Mouse (Mus musculus): ENCODE data around the gene Megf11. TPM values are rescaled to one million over a fixed set of nuclear protein-coding genes. Genes with fewer than 3 reads are reported as not detected.

Megf11 gene
- polyA plus RNA-seq, 1 experiment = 0.09 TPM

- TF ChIP-seq CTCF (IDR thresholded peaks at IDR 0.05; ENCODE audit: borderline replicate concordance, insufficient read depth, low read length) (no peak), POLR2A (IDR thresholded peaks at IDR 0.05; ENCODE audit: low read depth, low read length) (no peak)
- no peaks in the 10 kb centered on the region for H3K4me1 ChIP-seq (ENCODE audit: control insufficient read depth, insufficient read depth, low read length)
- H3K4me3 ChIP-seq (ENCODE audit: insufficient read depth, low read length) = no peak overlapping the region
- no peak overlapping the region for H3K27ac ChIP-seq (ENCODE audit: insufficient read depth, low read length)
Observed at GRCm38 (mm10) chr9:64455910-64456309, 70.5 kb downstream of the Megf11 start.

GRCm38 (mm10) chr9:64457596-64457995 lies 72.2 kb downstream of the Megf11 start:
- Histone ChIP-seq H3K27ac (ENCODE audit: insufficient read depth, low read length) (no peak overlapping the region; the same call in 1 of the 2 replicates), H3K4me1 (ENCODE audit: control insufficient read depth, insufficient read depth, low read length) (no peaks in the 10 kb centered on the region), H3K4me3 (ENCODE audit: insufficient read depth, low read length) (no peak overlapping the region)
- no peak for TF ChIP-seq CTCF (IDR thresholded peaks at IDR 0.05; ENCODE audit: borderline replicate concordance, insufficient read depth, low read length)
- TF ChIP-seq POLR2A (IDR thresholded peaks at IDR 0.05; ENCODE audit: low read depth, low read length) = no peak

- no peak for TF ChIP-seq POLR2A (IDR thresholded peaks at IDR 0.05; ENCODE audit: low read depth, low read length)
- Histone ChIP-seq H3K27ac (ENCODE audit: insufficient read depth, low read length) (no peak overlapping the region), H3K4me1 (ENCODE audit: control insufficient read depth, insufficient read depth, low read length) (no peaks in the 10 kb centered on the region), H3K4me3 (ENCODE audit: insufficient read depth, low read length) (no peak overlapping the region)
Observed at GRCm38 (mm10) chr9:64461568-64462308, 76.3 kb downstream of the Megf11 start.

- Histone ChIP-seq H3K27ac (ENCODE audit: insufficient read depth, low read length) (no peak overlapping the region), H3K4me1 (ENCODE audit: control insufficient read depth, insufficient read depth, low read length) (no peaks in the 10 kb centered on the region), H3K4me3 (ENCODE audit: insufficient read depth, low read length) (no peak overlapping the region)
- TF ChIP-seq CTCF (IDR thresholded peaks at IDR 0.05; ENCODE audit: borderline replicate concordance, insufficient read depth, low read length) = no peak
- no peak for TF ChIP-seq POLR2A (IDR thresholded peaks at IDR 0.05; ENCODE audit: low read depth, low read length)
Observed at GRCm38 (mm10) chr9:64462870-64463269, 77.4 kb downstream of the Megf11 start.

- Histone ChIP-seq H3K4me1 (ENCODE audit: control insufficient read depth, insufficient read depth, low read length) (no peaks in the 10 kb centered on the region), H3K27ac (ENCODE audit: insufficient read depth, low read length) (no peak overlapping the region), H3K4me3 (ENCODE audit: insufficient read depth, low read length) (no peak overlapping the region)
- no peak for TF ChIP-seq CTCF (IDR thresholded peaks at IDR 0.05; ENCODE audit: borderline replicate concordance, insufficient read depth, low read length)
- TF ChIP-seq POLR2A (IDR thresholded peaks at IDR 0.05; ENCODE audit: low read depth, low read length) = no peak
Observed at GRCm38 (mm10) chr9:64466090-64466489, 80.7 kb downstream of the Megf11 start.

- H3K4me3 ChIP-seq (ENCODE audit: insufficient read depth, low read length) = no peak overlapping the region
- H3K4me1 ChIP-seq (ENCODE audit: control insufficient read depth, insufficient read depth, low read length) = no peaks in the 10 kb centered on the region
- TF ChIP-seq CTCF (IDR thresholded peaks at IDR 0.05; ENCODE audit: borderline replicate concordance, insufficient read depth, low read length) (no peak), POLR2A (IDR thresholded peaks at IDR 0.05; ENCODE audit: low read depth, low read length) (no peak)
- H3K27ac ChIP-seq (ENCODE audit: insufficient read depth, low read length) = no peak overlapping the region
Observed at GRCm38 (mm10) chr9:64466564-64466963, 81.1 kb downstream of the Megf11 start.

- no peak overlapping the region for H3K4me3 ChIP-seq (ENCODE audit: insufficient read depth, low read length)
- H3K27ac ChIP-seq (ENCODE audit: insufficient read depth, low read length) = no peak overlapping the region
- no peak for TF ChIP-seq POLR2A (IDR thresholded peaks at IDR 0.05; ENCODE audit: low read depth, low read length)
- TF ChIP-seq CTCF (IDR thresholded peaks at IDR 0.05; ENCODE audit: borderline replicate concordance, insufficient read depth, low read length) = no peak
- no peaks in the 10 kb centered on the region for H3K4me1 ChIP-seq (ENCODE audit: control insufficient read depth, insufficient read depth, low read length)
Observed at GRCm38 (mm10) chr9:64470806-64471205, 85.4 kb downstream of the Megf11 start.

GRCm38 (mm10) chr9:64471336-64471735 lies 85.9 kb downstream of the Megf11 start:
- no peak overlapping the region for H3K27ac ChIP-seq (ENCODE audit: insufficient read depth, low read length)
- no peak overlapping the region for H3K4me3 ChIP-seq (ENCODE audit: insufficient read depth, low read length)
- no peaks in the 10 kb centered on the region for H3K4me1 ChIP-seq (ENCODE audit: control insufficient read depth, insufficient read depth, low read length)
- TF ChIP-seq POLR2A (IDR thresholded peaks at IDR 0.05; ENCODE audit: low read depth, low read length) (no peak), CTCF (IDR thresholded peaks at IDR 0.05; ENCODE audit: borderline replicate concordance, insufficient read depth, low read length) (no peak)

- Histone ChIP-seq H3K27ac (ENCODE audit: insufficient read depth, low read length) (no peak overlapping the region), H3K4me3 (ENCODE audit: insufficient read depth, low read length) (no peak overlapping the region), H3K4me1 (ENCODE audit: control insufficient read depth, insufficient read depth, low read length) (no peaks in the 10 kb centered on the region)
- TF ChIP-seq POLR2A (IDR thresholded peaks at IDR 0.05; ENCODE audit: low read depth, low read length) (no peak), CTCF (IDR thresholded peaks at IDR 0.05; ENCODE audit: borderline replicate concordance, insufficient read depth, low read length) (no peak)
Observed at GRCm38 (mm10) chr9:64472165-64472564, 86.7 kb downstream of the Megf11 start.

GRCm38 (mm10) chr9:64472743-64473142 lies 87.3 kb downstream of the Megf11 start:
- no peaks in the 10 kb centered on the region; the same call in 1 of the 2 replicates for H3K4me1 ChIP-seq (ENCODE audit: control insufficient read depth, insufficient read depth, low read length)
- TF ChIP-seq CTCF (IDR thresholded peaks at IDR 0.05; ENCODE audit: borderline replicate concordance, insufficient read depth, low read length) = no peak
- no peak for TF ChIP-seq POLR2A (IDR thresholded peaks at IDR 0.05; ENCODE audit: low read depth, low read length)

More at GRCm38 (mm10) chr9:64472743-64473142, 87.3 kb downstream of the Megf11 start:
- Histone ChIP-seq H3K4me3 (ENCODE audit: insufficient read depth, low read length) (no peak overlapping the region), H3K27ac (ENCODE audit: insufficient read depth, low read length) (no peak overlapping the region)
